In genomic region chr7:28370051-28370450, GRCm38 (mm10) we compare ENCODE assay signal across 10 mouse cellular contexts. TPM values are rescaled to one million over a fixed set of nuclear protein-coding genes. Genes with fewer than 3 reads are reported as not detected.
DNase-seq lines count a peak whose midpoint lies in the region; ATAC-seq lines count a peak whose summit lies in the region.
"Had no signal": no experiment of that assay in that cellular context is flagged by ENCODE, and none has a peak within 500 bp of the region (broad histone marks: within the 10 kb centered on the region; RNA-seq: fewer than 3 reads in every experiment).

No protein-coding gene starts in this region.

- peak overlapping the region; percentile 88 for H3K4me3 ChIP-seq in kidney, embryonic 15.5 days (replicated peaks)
- peak overlapping the region; percentile 83 for H3K4me3 ChIP-seq in embryonic facial prominence, embryonic 15.5 days (replicated peaks)
- H3K4me3 ChIP-seq in hindbrain, embryonic 12.5 days = peak overlapping the region; percentile 81
- H3K4me3 ChIP-seq in midbrain, embryonic 13.5 days (replicated peaks) = peak overlapping the region; percentile 82

- H3K9ac ChIP-seq in kidney, embryonic 15.5 days = peak overlapping the region; percentile 98
- 0 out of 2 replicates have a peak overlapping the region, but pooled peaks have one; percentile 4 for H3K9ac ChIP-seq in embryonic facial prominence, embryonic 15.5 days
- peak overlapping the region; percentile 88; the same call in 1 of the 2 replicates for H3K9ac ChIP-seq in hindbrain, embryonic 12.5 days
- peak overlapping the region; percentile 82 for H3K9ac ChIP-seq in midbrain, embryonic 13.5 days (replicated peaks)

- no peak for DNase-seq in kidney, postnatal 36 days
- DNase-seq in left cerebral cortex, postnatal 25 days (ENCODE audit: low spot score in 2 of 2) = no peak
- no peak for DNase-seq in embryo, embryonic 9.5 days (ENCODE audit: extremely low spot score)
- no peak for DNase-seq in lung, postnatal 14 days
- DNase-seq: adrenal gland, adult 2 months; thymus, adult 18-20 months had no signal

- H3K36me3 ChIP-seq in kidney, embryonic 15.5 days = peaks cover 53% of the 10 kb centered on the region
- H3K36me3 ChIP-seq in embryonic facial prominence, embryonic 15.5 days = peaks cover 51% of the 10 kb centered on the region
- H3K36me3 ChIP-seq in hindbrain, embryonic 12.5 days = peaks cover 36% of the 10 kb centered on the region
- H3K36me3 ChIP-seq in midbrain, embryonic 13.5 days = peaks cover 35% of the 10 kb centered on the region

- H3K27me3 ChIP-seq in kidney, embryonic 15.5 days = no peaks in the 10 kb centered on the region
- H3K27me3 ChIP-seq in embryonic facial prominence, embryonic 15.5 days = no peaks in the 10 kb centered on the region
- H3K27me3 ChIP-seq in hindbrain, embryonic 12.5 days = no peaks in the 10 kb centered on the region
- no peaks in the 10 kb centered on the region for H3K27me3 ChIP-seq in midbrain, embryonic 13.5 days

- 91% methylated on average over 14 of the region's 14 CpGs for WGBS in kidney, embryonic 15.5 days
- WGBS in embryonic facial prominence, embryonic 15.5 days = 88% methylated on average over 14 of the region's 14 CpGs
- WGBS in hindbrain, embryonic 12.5 days = 94% methylated on average over 14 of the region's 14 CpGs
- 95% methylated on average over 14 of the region's 14 CpGs for WGBS in midbrain, embryonic 13.5 days

- H3K4me1 ChIP-seq in kidney, embryonic 15.5 days = peaks cover 47% of the 10 kb centered on the region
- peaks cover 43% of the 10 kb centered on the region for H3K4me1 ChIP-seq in embryonic facial prominence, embryonic 15.5 days
- peaks cover 25% of the 10 kb centered on the region for H3K4me1 ChIP-seq in hindbrain, embryonic 12.5 days
- peaks cover 25% of the 10 kb centered on the region for H3K4me1 ChIP-seq in midbrain, embryonic 13.5 days (replicated peaks)

- no peak for ATAC-seq in kidney, embryonic 15.5 days (replicated peaks; ENCODE audit: low FRiP score)
- no peak for ATAC-seq in embryonic facial prominence, embryonic 15.5 days (ENCODE audit: insufficient number of reproducible peaks, low FRiP score, low TSS enrichment, low read depth)
- ATAC-seq in hindbrain, embryonic 12.5 days (ENCODE audit: low FRiP score) = no peak
- no peak for ATAC-seq in midbrain, embryonic 13.5 days

- H3K4me2 ChIP-seq in kidney, embryonic 15.5 days = peak overlapping the region; percentile 73
- peak overlapping the region; percentile 82 for H3K4me2 ChIP-seq in embryonic facial prominence, embryonic 15.5 days (replicated peaks)
- peak overlapping the region; percentile 57 for H3K4me2 ChIP-seq in hindbrain, embryonic 12.5 days (replicated peaks)
- peak overlapping the region; percentile 95 for H3K4me2 ChIP-seq in midbrain, embryonic 13.5 days (replicated peaks)

- H3K9me3 ChIP-seq in kidney, embryonic 15.5 days (replicated peaks) = no peaks in the 10 kb centered on the region
- H3K9me3 ChIP-seq in embryonic facial prominence, embryonic 15.5 days (replicated peaks) = no peaks in the 10 kb centered on the region
- H3K9me3 ChIP-seq in hindbrain, embryonic 12.5 days (replicated peaks) = no peaks in the 10 kb centered on the region
- H3K9me3 ChIP-seq in midbrain, embryonic 13.5 days = no peaks in the 10 kb centered on the region

- no peak overlapping the region for H3K27ac ChIP-seq in kidney, embryonic 15.5 days
- H3K27ac ChIP-seq in embryonic facial prominence, embryonic 15.5 days (replicated peaks) = no peak overlapping the region
- H3K27ac ChIP-seq in hindbrain, embryonic 12.5 days = no peak overlapping the region
- no peak overlapping the region for H3K27ac ChIP-seq in midbrain, embryonic 13.5 days

- intact Hi-C loops in left cerebral cortex, postnatal 25 days (cut with DNase I) = no loop called here

RNA-seq across cellular contexts. Expression of gene Plekhg2, which starts 2.3 kb away (rescaled TPM):
- 69.9 and 84.6 TPM in 2 replicates for polyA plus RNA-seq in kidney, embryonic 15.5 days (2015; fragmentation: Nextera tagmentation; extraction: Ambion mirVana)
- polyA plus RNA-seq in embryonic facial prominence, embryonic 15.5 days (2015; fragmentation: Nextera tagmentation; extraction: Ambion mirVana) = 66.8 and 76.1 TPM in 2 replicates
- polyA plus RNA-seq in hindbrain, embryonic 12.5 days (2016; fragmentation: Nextera tagmentation; extraction: Ambion mirVana) = 71.7 and 74.9 TPM in 2 replicates
- polyA plus RNA-seq in midbrain, embryonic 13.5 days (2015; fragmentation: Nextera tagmentation; extraction: Ambion mirVana) = 34.5 and 37.6 TPM in 2 replicates
- total RNA-seq in left cerebral cortex, postnatal 25 days (2021) = 1 to 10 TPM; 5.0 to 6.7 TPM

RNA-seq across cellular contexts. Expression of gene Zfp36, which starts 10.0 kb away (rescaled TPM):
- 16.2 TPM in 2 replicates for polyA plus RNA-seq in kidney, embryonic 15.5 days (2015; fragmentation: Nextera tagmentation; extraction: Ambion mirVana)
- 20.2 and 23.5 TPM in 2 replicates for polyA plus RNA-seq in embryonic facial prominence, embryonic 15.5 days (2015; fragmentation: Nextera tagmentation; extraction: Ambion mirVana)
- polyA plus RNA-seq in hindbrain, embryonic 12.5 days (2016; fragmentation: Nextera tagmentation; extraction: Ambion mirVana) = 6.3 and 7.3 TPM in 2 replicates
- polyA plus RNA-seq in midbrain, embryonic 13.5 days (2015; fragmentation: Nextera tagmentation; extraction: Ambion mirVana) = 3.1 and 4.2 TPM in 2 replicates
- 1 to 10 TPM; 2.2 to 2.9 TPM for total RNA-seq in left cerebral cortex, postnatal 25 days (2021)

RNA-seq across cellular contexts. Expression of gene Rps16, which starts 19.6 kb away (rescaled TPM):
- 995 and 1,159 TPM in 2 replicates for polyA plus RNA-seq in kidney, embryonic 15.5 days (2015; fragmentation: Nextera tagmentation; extraction: Ambion mirVana)
- polyA plus RNA-seq in embryonic facial prominence, embryonic 15.5 days (2015; fragmentation: Nextera tagmentation; extraction: Ambion mirVana) = 1,000 and 1,004 TPM in 2 replicates
- 514 and 573 TPM in 2 replicates for polyA plus RNA-seq in hindbrain, embryonic 12.5 days (2016; fragmentation: Nextera tagmentation; extraction: Ambion mirVana)
- polyA plus RNA-seq in midbrain, embryonic 13.5 days (2015; fragmentation: Nextera tagmentation; extraction: Ambion mirVana) = 531 and 537 TPM in 2 replicates
- 100 to 1,000 TPM; 438 to 443 TPM for total RNA-seq in left cerebral cortex, postnatal 25 days (2021)

RNA-seq across cellular contexts. Expression of gene Med29, which starts 22.5 kb away (rescaled TPM):
- polyA plus RNA-seq in kidney, embryonic 15.5 days (2015; fragmentation: Nextera tagmentation; extraction: Ambion mirVana) = 52.6 and 57.7 TPM in 2 replicates
- 47.7 and 52.1 TPM in 2 replicates for polyA plus RNA-seq in embryonic facial prominence, embryonic 15.5 days (2015; fragmentation: Nextera tagmentation; extraction: Ambion mirVana)
- polyA plus RNA-seq in hindbrain, embryonic 12.5 days (2016; fragmentation: Nextera tagmentation; extraction: Ambion mirVana) = 39.6 and 42.2 TPM in 2 replicates
- 43.4 and 49.5 TPM in 2 replicates for polyA plus RNA-seq in midbrain, embryonic 13.5 days (2015; fragmentation: Nextera tagmentation; extraction: Ambion mirVana)
- 10 to 100 TPM; 19.0 to 22.2 TPM for total RNA-seq in left cerebral cortex, postnatal 25 days (2021)

RNA-seq across cellular contexts. Expression of gene Paf1, which starts 22.7 kb away (rescaled TPM):
- polyA plus RNA-seq in kidney, embryonic 15.5 days (2015; fragmentation: Nextera tagmentation; extraction: Ambion mirVana) = 86.8 and 100 TPM in 2 replicates
- polyA plus RNA-seq in embryonic facial prominence, embryonic 15.5 days (2015; fragmentation: Nextera tagmentation; extraction: Ambion mirVana) = 78.9 and 84.9 TPM in 2 replicates
- 83.9 and 85.9 TPM in 2 replicates for polyA plus RNA-seq in hindbrain, embryonic 12.5 days (2016; fragmentation: Nextera tagmentation; extraction: Ambion mirVana)
- polyA plus RNA-seq in midbrain, embryonic 13.5 days (2015; fragmentation: Nextera tagmentation; extraction: Ambion mirVana) = 97.9 and 99.2 TPM in 2 replicates
- total RNA-seq in left cerebral cortex, postnatal 25 days (2021) = 10 to 100 TPM; 62.4 to 64.0 TPM

Comparison
In these comparisons a context has a peak if more than half of its experiments do, and no peak if none do; other contexts are left out.
1. H3K9ac ChIP-seq: peak in every context shown above with its lines; median percentile 98 in kidney, embryonic 15.5 days; 88 in hindbrain, embryonic 12.5 days; 82 in midbrain, embryonic 13.5 days; 4 in embryonic facial prominence, embryonic 15.5 days.